In genomic region chr8:106999068-106999467, GRCm38 (mm10) we compare ENCODE assay signal across 12 mouse cellular contexts. TPM values are rescaled to one million over a fixed set of nuclear protein-coding genes. Genes with fewer than 3 reads are reported as not detected.
A peak's percentile ranks its signal among the peaks of the same experiment; 100 is the strongest.
DNase-seq lines count a peak whose midpoint lies in the region; ATAC-seq and TF ChIP-seq lines count a peak whose summit lies in the region.
"Had no signal": no experiment of that assay in that cellular context is flagged by ENCODE, and none has a peak within 500 bp of the region (broad histone marks: within the 10 kb centered on the region; RNA-seq: fewer than 3 reads in every experiment).

No protein-coding gene starts in this region.

- H3K36me3 ChIP-seq in heart, embryonic 11.5 days (ENCODE audit: control insufficient read depth, insufficient read depth, low read length), result no peaks in the 10 kb centered on the region
- peaks cover 3% of the 10 kb centered on the region; the same call in 1 of the 2 replicates for H3K36me3 ChIP-seq in lung, embryonic 16.5 days (ENCODE audit: control insufficient read depth, insufficient read depth, low read length)
- H3K36me3 ChIP-seq in neural tube, embryonic 15.5 days, result no peaks in the 10 kb centered on the region
- peaks cover 2% of the 10 kb centered on the region; the same call in 1 of the 2 replicates for H3K36me3 ChIP-seq in kidney, adult 2 months (ENCODE audit: control insufficient read depth, insufficient read depth, low read length)

- 74% methylated on average over 1 of the region's 1 CpGs for WGBS in heart, embryonic 11.5 days (ENCODE audit: insufficient replicate concordance)
- WGBS in lung, embryonic 16.5 days, result 45% methylated on average over 1 of the region's 1 CpGs
- 71% methylated on average over 1 of the region's 1 CpGs for WGBS in neural tube, embryonic 15.5 days
- WGBS in kidney, adult 2 months, result 75% methylated on average over 1 of the region's 1 CpGs

- no peak for TF ChIP-seq POLR2A in brain, embryonic 14.5 days (IDR thresholded peaks at IDR 0.05; ENCODE audit: borderline replicate concordance, extremely low read depth, insufficient read depth, insufficient read length, poor library complexity, severe bottlenecking)
- TF ChIP-seq POLR2A in kidney, adult 2 months (IDR thresholded peaks at IDR 0.05; ENCODE audit: low read depth, low read length), result no peak

- H3K9ac ChIP-seq in heart, embryonic 11.5 days (ENCODE audit: low read depth, low read length), result no peak overlapping the region
- no peak overlapping the region for H3K9ac ChIP-seq in lung, embryonic 16.5 days (ENCODE audit: low read length)
- H3K9ac ChIP-seq in neural tube, embryonic 15.5 days (replicated peaks), result no peak overlapping the region
- H3K9ac ChIP-seq: hindbrain, embryonic 15.5 days had no signal

- H3K4me2 ChIP-seq in heart, embryonic 11.5 days, result no peak overlapping the region
- H3K4me2 ChIP-seq in lung, embryonic 16.5 days (ENCODE audit: low read depth, low read length), result no peak overlapping the region
- no peak overlapping the region for H3K4me2 ChIP-seq in neural tube, embryonic 15.5 days
- H3K4me2 ChIP-seq: hindbrain, embryonic 15.5 days had no signal

- no peak overlapping the region for H3K4me3 ChIP-seq in heart, embryonic 11.5 days (ENCODE audit: low read depth, low read length)
- H3K4me3 ChIP-seq in lung, embryonic 16.5 days (ENCODE audit: low read length), result no peak overlapping the region
- H3K4me3 ChIP-seq in neural tube, embryonic 15.5 days (replicated peaks), result no peak overlapping the region
- no peak overlapping the region for H3K4me3 ChIP-seq in kidney, adult 2 months (ENCODE audit: insufficient read depth, low read depth, low read length)
- H3K4me3 ChIP-seq: hindbrain, embryonic 15.5 days; megakaryocyte, embryonic 14.5 days had no signal

- DNase-seq in heart, adult 18-20 months, result peak; percentile 64 to 79
- DNase-seq in brain, embryonic 14.5 days (ENCODE audit: low read depth), result peak; percentile 45
- DNase-seq in heart, postnatal 10 days, result peak; percentile 73 to 75
- DNase-seq in frontal cortex, postnatal 14 days (ENCODE audit: low spot score in 2 of 2), result no peak
- DNase-seq in kidney, adult 2 months, result no peak
- DNase-seq: cerebellum, adult 9-11 months had no signal

- intact Hi-C loops in heart, postnatal 10 days (cut with DNase I), result no loop called here

- H3K4me1 ChIP-seq in heart, embryonic 11.5 days (ENCODE audit: control insufficient read depth, insufficient read depth, low read length), result no peaks in the 10 kb centered on the region
- H3K4me1 ChIP-seq in lung, embryonic 16.5 days (replicated peaks; ENCODE audit: control insufficient read depth, insufficient read depth, low read length), result peaks cover 3% of the 10 kb centered on the region; the same call in 1 of the 2 replicates
- H3K4me1 ChIP-seq in neural tube, embryonic 15.5 days, result no peaks in the 10 kb centered on the region
- H3K4me1 ChIP-seq in kidney, adult 2 months (ENCODE audit: control insufficient read depth, insufficient read depth, low read length), result no peaks in the 10 kb centered on the region

- no peaks in the 10 kb centered on the region for H3K9me3 ChIP-seq in heart, embryonic 11.5 days (replicated peaks; ENCODE audit: control insufficient read depth, low read length)
- H3K9me3 ChIP-seq in lung, embryonic 16.5 days (ENCODE audit: control insufficient read depth, low read length), result no peaks in the 10 kb centered on the region
- no peaks in the 10 kb centered on the region for H3K9me3 ChIP-seq in neural tube, embryonic 15.5 days (replicated peaks)
- H3K9me3 ChIP-seq: hindbrain, embryonic 15.5 days; megakaryocyte, embryonic 14.5 days had no signal

- ATAC-seq in heart, embryonic 11.5 days (replicated peaks; ENCODE audit: insufficient number of reproducible peaks, low FRiP score, low TSS enrichment), result no peak
- ATAC-seq in lung, embryonic 16.5 days (ENCODE audit: low read depth), result peak; percentile 80
- no peak for ATAC-seq in neural tube, embryonic 15.5 days (ENCODE audit: low FRiP score)
- ATAC-seq: CD4-positive, CD25-positive, alpha-beta regulatory T cell, adult 4 months had no signal

- no peak overlapping the region for H3K27ac ChIP-seq in heart, embryonic 11.5 days (ENCODE audit: low read depth, low read length)
- H3K27ac ChIP-seq in lung, embryonic 16.5 days (ENCODE audit: low read length), result 0 out of 2 replicates have a peak overlapping the region, but pooled peaks have one; percentile 11
- no peak overlapping the region for H3K27ac ChIP-seq in neural tube, embryonic 15.5 days (replicated peaks)
- H3K27ac ChIP-seq in kidney, adult 2 months (ENCODE audit: insufficient read depth, low read depth, low read length), result no peak overlapping the region
- H3K27ac ChIP-seq: hindbrain, embryonic 15.5 days had no signal

- no peak for TF ChIP-seq CTCF in brain, embryonic 14.5 days (IDR thresholded peaks at IDR 0.05; ENCODE audit: borderline replicate concordance, extremely low read depth, insufficient read depth, insufficient read length)
- TF ChIP-seq CTCF in kidney, adult 2 months (conservative IDR thresholded peaks at IDR 0.05; ENCODE audit: insufficient read depth, insufficient read length, low read depth, low read length), result no peak

- H3K27me3 ChIP-seq in heart, embryonic 11.5 days (ENCODE audit: control insufficient read depth, insufficient read depth, low read length), result no peaks in the 10 kb centered on the region
- no peaks in the 10 kb centered on the region for H3K27me3 ChIP-seq in lung, embryonic 16.5 days (ENCODE audit: control insufficient read depth, insufficient read depth, low read depth, low read length)
- H3K27me3 ChIP-seq in neural tube, embryonic 15.5 days (replicated peaks), result no peaks in the 10 kb centered on the region
- H3K27me3 ChIP-seq in kidney, adult 2 months (replicated peaks; ENCODE audit: control insufficient read depth, insufficient read depth, low read length), result no peaks in the 10 kb centered on the region
- H3K27me3 ChIP-seq: hindbrain, embryonic 15.5 days had no signal

RNA-seq across cellular contexts. Expression of gene Vps4a, which starts 32.0 kb away (rescaled TPM):
- 10 to 100 TPM; 58.7 to 60.0 TPM for total RNA-seq in heart, adult 18-20 months (2021)
- polyA plus RNA-seq in heart, embryonic 11.5 days (2014; fragmentation: Nextera tagmentation; extraction: Ambion mirVana), result 48.5 and 59.8 TPM in 2 replicates
- 83.3 and 99.5 TPM in 2 replicates for polyA plus RNA-seq in brain, embryonic 14.5 days (2012; rRNA removed)
- total RNA-seq in heart, postnatal 10 days (2021), result 10 to 100 TPM; 59.8 to 61.4 TPM
- 65.3 and 68.9 TPM in 2 replicates for polyA plus RNA-seq in lung, embryonic 16.5 days (2015; fragmentation: Nextera tagmentation; extraction: Ambion mirVana)
- 135 and 155 TPM in 2 replicates for polyA plus RNA-seq in neural tube, embryonic 15.5 days (2015; fragmentation: Nextera tagmentation; extraction: Ambion mirVana)
- 31.0 and 33.4 TPM in 2 replicates for polyA plus RNA-seq in kidney, adult 2 months (2012; rRNA removed)

RNA-seq across cellular contexts. Expression of gene Pdf, which starts 49.3 kb away (rescaled TPM):
- total RNA-seq in heart, adult 18-20 months (2021), result 10 to 100 TPM; 64.3 to 77.4 TPM
- 40.7 and 42.6 TPM in 2 replicates for polyA plus RNA-seq in heart, embryonic 11.5 days (2014; fragmentation: Nextera tagmentation; extraction: Ambion mirVana)
- polyA plus RNA-seq in brain, embryonic 14.5 days (2012; rRNA removed), result 26.9 and 27.6 TPM in 2 replicates
- 10 to 100 TPM; 43.4 to 53.1 TPM for total RNA-seq in heart, postnatal 10 days (2021)
- polyA plus RNA-seq in lung, embryonic 16.5 days (2015; fragmentation: Nextera tagmentation; extraction: Ambion mirVana), result 32.7 and 35.5 TPM in 2 replicates
- polyA plus RNA-seq in neural tube, embryonic 15.5 days (2015; fragmentation: Nextera tagmentation; extraction: Ambion mirVana), result 43.5 and 44.1 TPM in 2 replicates
- 39.5 and 43.4 TPM in 2 replicates for polyA plus RNA-seq in kidney, adult 2 months (2012; rRNA removed)

RNA-seq across cellular contexts. Expression of gene Cog8, which starts 57.4 kb away (rescaled TPM):
- total RNA-seq in heart, adult 18-20 months (2021), result 10 to 100 TPM; 15.8 to 17.1 TPM
- polyA plus RNA-seq in heart, embryonic 11.5 days (2014; fragmentation: Nextera tagmentation; extraction: Ambion mirVana), result 31.5 and 31.9 TPM in 2 replicates
- 57.7 and 63.3 TPM in 2 replicates for polyA plus RNA-seq in brain, embryonic 14.5 days (2012; rRNA removed)
- total RNA-seq in heart, postnatal 10 days (2021), result 10 to 100 TPM; 18.9 to 22.1 TPM
- 28.6 and 29.6 TPM in 2 replicates for polyA plus RNA-seq in lung, embryonic 16.5 days (2015; fragmentation: Nextera tagmentation; extraction: Ambion mirVana)
- 42.6 and 44.3 TPM in 2 replicates for polyA plus RNA-seq in neural tube, embryonic 15.5 days (2015; fragmentation: Nextera tagmentation; extraction: Ambion mirVana)
- polyA plus RNA-seq in kidney, adult 2 months (2012; rRNA removed), result 29.4 and 32.2 TPM in 2 replicates

RNA-seq across cellular contexts. Expression of gene Nip7, which starts 57.6 kb away (rescaled TPM):
- 10 to 100 TPM; 22.1 to 22.8 TPM for total RNA-seq in heart, adult 18-20 months (2021)
- 66.9 and 71.9 TPM in 2 replicates for polyA plus RNA-seq in heart, embryonic 11.5 days (2014; fragmentation: Nextera tagmentation; extraction: Ambion mirVana)
- 49.1 and 50.6 TPM in 2 replicates for polyA plus RNA-seq in brain, embryonic 14.5 days (2012; rRNA removed)
- 10 to 100 TPM; 24.9 to 28.8 TPM for total RNA-seq in heart, postnatal 10 days (2021)
- 68.6 and 75.3 TPM in 2 replicates for polyA plus RNA-seq in lung, embryonic 16.5 days (2015; fragmentation: Nextera tagmentation; extraction: Ambion mirVana)
- polyA plus RNA-seq in neural tube, embryonic 15.5 days (2015; fragmentation: Nextera tagmentation; extraction: Ambion mirVana), result 59.3 and 72.9 TPM in 2 replicates
- 38.2 and 54.3 TPM in 2 replicates for polyA plus RNA-seq in kidney, adult 2 months (2012; rRNA removed)

Comparison
In these comparisons a context has a peak if more than half of its experiments do, and no peak if none do; other contexts are left out.
1. DNase-seq: peak in heart, adult 18-20 months (2 of 2), brain, embryonic 14.5 days (single experiment) and heart, postnatal 10 days (2 of 2); none in frontal cortex, postnatal 14 days (0 of 2) and kidney, adult 2 months (single experiment).